Mouse (Mus musculus): Measurements from ENCODE around the gene Mettl7a2. TPM values are rescaled to one million over a fixed set of nuclear protein-coding genes. Genes with fewer than 3 reads are reported as not detected.

Mettl7a2 gene
- polyA plus RNA-seq, 1 experiment from 2014 or later, result not detected

- Histone ChIP-seq H3K4me3 (no peak overlapping the region), H3K9me3 (no peaks in the 10 kb centered on the region), H3K27ac (replicated peaks) (no peak overlapping the region), H3K27me3 (no peaks in the 10 kb centered on the region), H3K36me3 (no peaks in the 10 kb centered on the region), H3K9ac (no peak overlapping the region), H3K4me2 (no peak overlapping the region), H3K4me1 (replicated peaks) (no peaks in the 10 kb centered on the region)
- WGBS, result 96% methylated on average over 17 of the region's 17 CpGs
- no peak for ATAC-seq (ENCODE audit: low FRiP score, low read depth)
Measured at GRCm38 (mm10) chr15:100387544-100388223, 34.7 kb downstream of the Mettl7a2 start.

DNA sequence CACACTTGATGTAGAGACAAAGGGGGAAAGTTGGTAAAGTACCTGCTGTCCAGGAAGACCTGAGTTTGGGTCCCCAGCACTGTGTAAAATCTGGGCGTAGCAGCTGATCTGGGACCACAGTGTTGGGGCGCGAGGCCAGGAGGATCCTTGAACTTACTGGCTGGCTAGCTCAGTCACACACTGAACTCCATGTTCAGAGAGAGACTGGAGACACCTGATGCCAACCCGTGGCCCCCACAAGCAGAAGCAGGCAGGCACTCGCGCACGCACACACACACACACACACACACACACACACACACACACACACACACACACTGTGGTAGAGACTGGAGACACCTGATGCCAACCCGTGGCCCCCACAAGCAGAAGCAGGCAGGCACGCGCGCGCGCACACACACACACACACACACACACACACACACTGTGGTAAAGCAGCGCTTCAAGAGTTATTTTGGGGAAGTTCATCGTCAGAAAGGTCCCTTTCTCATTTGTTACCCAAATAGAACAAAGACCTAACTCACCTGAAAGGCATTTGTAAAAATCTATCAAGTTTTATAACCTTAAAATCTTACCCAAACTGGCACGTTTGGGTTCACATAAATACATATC lies 35.3 kb downstream of the Mettl7a2 start:
- no peaks in the 10 kb centered on the region for H3K4me1 ChIP-seq (replicated peaks)
- H3K4me3 ChIP-seq, result no peak overlapping the region
- ATAC-seq (ENCODE audit: low FRiP score, low read depth), result no peak
- H3K9me3 ChIP-seq, result no peaks in the 10 kb centered on the region
- H3K9ac ChIP-seq, result no peak overlapping the region
- WGBS, result 93% methylated on average over 16 of the region's 16 CpGs
- H3K36me3 ChIP-seq, result no peaks in the 10 kb centered on the region
- H3K27ac ChIP-seq (replicated peaks), result no peak overlapping the region
- H3K27me3 ChIP-seq, result no peaks in the 10 kb centered on the region
- no peak overlapping the region for H3K4me2 ChIP-seq

DNA sequence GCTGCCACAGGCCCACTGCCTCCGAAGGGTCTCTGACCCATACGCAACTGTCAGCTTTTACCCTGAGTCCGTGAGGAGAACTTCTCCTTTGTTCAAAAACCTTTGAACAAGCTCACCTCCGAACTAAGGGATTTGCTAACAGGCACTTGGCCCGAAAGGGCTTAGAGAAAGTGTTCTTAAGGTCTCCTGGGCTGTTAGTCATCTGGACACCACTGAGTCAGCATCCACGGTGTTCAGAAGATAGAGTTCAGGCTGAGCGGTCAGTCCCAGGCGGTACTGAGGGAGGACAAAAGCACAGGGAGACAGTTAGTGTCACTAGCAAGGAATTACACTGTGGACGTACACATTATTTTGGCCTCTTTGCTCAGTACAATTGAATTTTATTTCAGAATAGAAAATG lies 35.9 kb downstream of the Mettl7a2 start:
- Histone ChIP-seq H3K36me3 (peaks cover 5% of the 10 kb centered on the region), H3K27me3 (no peaks in the 10 kb centered on the region), H3K9me3 (no peaks in the 10 kb centered on the region), H3K4me2 (no peak overlapping the region), H3K4me1 (replicated peaks) (no peaks in the 10 kb centered on the region), H3K4me3 (no peak overlapping the region), H3K9ac (no peak overlapping the region), H3K27ac (replicated peaks) (no peak overlapping the region)
- 65% methylated on average over 9 of the region's 9 CpGs for WGBS
- ATAC-seq (ENCODE audit: low FRiP score, low read depth), result no peak

GRCm38 (mm10) chr15:100391066-100391465 lies 38.1 kb downstream of the Mettl7a2 start:
- Histone ChIP-seq H3K27ac (replicated peaks) (no peak overlapping the region), H3K9me3 (no peaks in the 10 kb centered on the region), H3K9ac (no peak overlapping the region), H3K4me2 (no peak overlapping the region), H3K4me1 (replicated peaks) (no peaks in the 10 kb centered on the region), H3K4me3 (no peak overlapping the region), H3K36me3 (peaks cover 23% of the 10 kb centered on the region), H3K27me3 (no peaks in the 10 kb centered on the region)
- 84% methylated on average over 7 of the region's 7 CpGs for WGBS
- no peak for ATAC-seq (ENCODE audit: low FRiP score, low read depth)

GRCm38 (mm10) chr15:100391599-100391998 lies 38.6 kb downstream of the Mettl7a2 start:
- Histone ChIP-seq H3K36me3 (peaks cover 28% of the 10 kb centered on the region), H3K27ac (replicated peaks) (no peak overlapping the region), H3K27me3 (no peaks in the 10 kb centered on the region), H3K9me3 (no peaks in the 10 kb centered on the region), H3K9ac (no peak overlapping the region), H3K4me1 (replicated peaks) (no peaks in the 10 kb centered on the region), H3K4me3 (no peak overlapping the region), H3K4me2 (no peak overlapping the region)
- 98% methylated on average over 7 of the region's 7 CpGs for WGBS
- ATAC-seq (ENCODE audit: low FRiP score, low read depth), result no peak

DNA sequence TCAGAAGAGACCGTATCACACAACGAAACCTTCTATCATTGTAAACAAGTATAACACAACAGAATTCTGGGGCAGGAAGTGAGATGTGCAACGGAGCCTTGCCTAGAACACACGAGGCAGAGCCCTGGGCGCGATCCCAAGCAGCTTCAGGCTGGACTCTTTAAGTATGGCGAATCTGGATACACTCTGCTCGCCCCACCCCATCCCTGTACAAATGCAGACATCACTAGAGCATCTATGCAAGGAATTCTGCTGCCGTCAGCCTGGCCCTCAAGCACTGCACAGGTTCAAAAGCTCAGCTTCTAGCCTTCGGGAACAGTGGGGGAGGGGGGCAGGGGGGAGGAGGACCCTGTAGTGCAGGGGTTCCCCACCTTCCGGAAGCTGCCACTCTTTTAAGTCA lies 40.0 kb downstream of the Mettl7a2 start:
- no peak for ATAC-seq (ENCODE audit: low FRiP score, low read depth)
- Histone ChIP-seq H3K27ac (replicated peaks) (no peak overlapping the region), H3K4me3 (no peak overlapping the region), H3K9ac (no peak overlapping the region), H3K27me3 (no peaks in the 10 kb centered on the region), H3K4me1 (replicated peaks) (no peaks in the 10 kb centered on the region), H3K9me3 (no peaks in the 10 kb centered on the region), H3K36me3 (peaks cover 42% of the 10 kb centered on the region), H3K4me2 (no peak overlapping the region)
- WGBS, result 86% methylated on average over 11 of the region's 11 CpGs

DNA sequence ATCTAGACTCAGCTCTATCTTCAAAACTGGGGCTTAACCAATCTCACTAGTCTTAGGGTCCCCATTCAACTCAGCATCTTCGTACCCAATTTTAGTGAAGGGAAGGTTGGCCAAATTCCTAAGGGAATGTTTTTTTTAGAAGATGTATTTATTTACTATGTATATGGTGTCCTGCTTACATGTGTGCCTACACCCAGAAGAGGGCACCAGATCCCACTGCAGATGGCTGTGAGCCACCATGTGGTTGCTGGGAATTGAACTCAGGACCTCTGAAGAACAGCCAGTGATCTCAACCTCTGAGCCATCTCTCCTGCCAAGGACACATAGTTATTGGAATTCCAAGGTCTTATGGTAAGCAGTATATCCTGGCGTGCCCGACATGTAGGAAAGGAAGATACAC lies 42.6 kb downstream of the Mettl7a2 start:
- no peak overlapping the region for H3K27ac ChIP-seq (replicated peaks)
- no peaks in the 10 kb centered on the region for H3K9me3 ChIP-seq
- H3K27me3 ChIP-seq, result no peaks in the 10 kb centered on the region
- H3K9ac ChIP-seq, result no peak overlapping the region
- ATAC-seq (ENCODE audit: low FRiP score, low read depth), result no peak
- H3K4me1 ChIP-seq (replicated peaks), result no peaks in the 10 kb centered on the region
- WGBS, result over 99% methylated on average over 3 of the region's 3 CpGs
- H3K4me3 ChIP-seq, result no peak overlapping the region
- H3K4me2 ChIP-seq, result no peak overlapping the region
- peaks cover 63% of the 10 kb centered on the region for H3K36me3 ChIP-seq

DNA sequence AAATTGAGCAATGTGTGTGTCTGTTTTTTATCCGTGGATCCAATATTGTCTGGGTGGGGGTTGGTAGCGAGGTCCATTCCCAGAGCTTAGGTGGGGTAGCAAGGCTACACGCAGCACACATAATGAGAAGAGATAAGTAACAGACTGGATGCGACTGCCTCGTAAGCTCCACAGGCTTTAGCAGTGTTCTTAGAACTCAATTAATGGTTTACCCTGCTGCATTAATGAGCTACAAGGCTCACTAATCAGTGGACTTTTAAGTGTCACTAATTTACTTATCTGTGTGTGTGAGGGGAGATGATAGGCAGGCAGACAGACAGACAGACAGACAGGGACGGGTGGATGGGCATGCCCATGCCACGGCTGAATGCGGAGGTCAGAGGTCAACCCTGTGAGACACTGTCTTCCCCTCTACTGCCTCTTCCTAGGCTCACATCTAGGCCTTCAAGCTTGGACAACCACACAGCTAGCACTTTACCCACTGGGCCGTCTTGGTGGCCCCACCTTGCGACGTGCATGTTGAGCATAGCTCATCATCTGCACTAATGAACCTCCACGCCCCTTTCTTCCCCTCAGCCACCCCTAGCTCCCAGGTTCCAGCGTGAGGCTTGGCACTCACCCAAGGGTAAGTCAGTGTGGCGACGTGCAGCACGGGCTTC lies 47.7 kb downstream of the Mettl7a2 start:
- Histone ChIP-seq H3K4me1 (replicated peaks) (no peaks in the 10 kb centered on the region), H3K36me3 (peaks cover 81% of the 10 kb centered on the region), H3K27ac (replicated peaks) (no peak overlapping the region), H3K4me2 (no peak overlapping the region), H3K9me3 (no peaks in the 10 kb centered on the region), H3K27me3 (no peaks in the 10 kb centered on the region), H3K4me3 (no peak overlapping the region), H3K9ac (no peak overlapping the region)
- no peak for ATAC-seq (ENCODE audit: low FRiP score, low read depth)
- 88% methylated on average over 16 of the region's 16 CpGs for WGBS

DNA sequence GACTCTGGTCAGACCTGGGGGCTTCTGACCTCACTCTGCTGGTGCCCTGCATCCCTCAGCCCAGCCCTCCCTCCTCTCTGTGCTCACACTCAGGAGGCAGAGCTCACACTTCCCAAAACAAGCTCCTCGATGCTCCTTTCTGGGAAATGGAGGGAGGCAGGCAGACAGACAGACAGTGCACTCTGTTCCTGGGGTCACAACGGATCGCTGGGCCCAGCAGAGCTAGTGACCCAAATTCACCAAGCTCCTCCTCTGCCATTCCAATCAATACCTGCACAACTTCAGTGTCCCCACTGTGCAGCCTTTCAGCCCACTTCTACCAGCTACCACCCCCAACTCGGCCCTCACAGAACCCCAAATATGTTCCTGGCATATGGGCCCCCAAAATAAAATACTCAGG lies 48.8 kb downstream of the Mettl7a2 start:
- ATAC-seq (ENCODE audit: low FRiP score, low read depth), result no peak
- WGBS, result 86% methylated on average over 4 of the region's 4 CpGs
- H3K4me1 ChIP-seq (replicated peaks), result no peaks in the 10 kb centered on the region
- H3K4me2 ChIP-seq, result no peak overlapping the region
- H3K36me3 ChIP-seq, result peaks cover 74% of the 10 kb centered on the region
- no peak overlapping the region for H3K27ac ChIP-seq (replicated peaks)
- no peaks in the 10 kb centered on the region for H3K27me3 ChIP-seq
- H3K4me3 ChIP-seq, result no peak overlapping the region
- no peak overlapping the region for H3K9ac ChIP-seq
- no peaks in the 10 kb centered on the region for H3K9me3 ChIP-seq

DNA sequence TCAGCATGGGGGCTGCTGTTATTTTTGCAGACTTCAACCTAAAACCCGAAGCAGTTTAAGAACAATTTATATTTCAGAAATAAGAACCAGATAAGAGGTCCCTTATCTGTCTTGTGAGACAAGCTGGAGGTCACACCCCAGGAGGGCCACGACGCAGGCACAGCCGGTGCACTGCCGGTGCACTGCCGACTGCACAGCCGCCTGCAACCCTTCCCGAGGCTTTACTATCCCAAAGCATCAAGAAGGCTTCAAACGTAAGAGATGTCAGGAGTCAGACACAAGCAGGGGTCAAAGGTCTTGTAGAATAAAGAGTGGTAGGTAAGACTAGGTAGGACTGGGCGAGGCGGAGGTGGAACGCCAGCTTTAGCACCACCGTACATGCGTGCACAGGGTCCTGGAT lies 49.3 kb downstream of the Mettl7a2 start:
- WGBS, result 94% methylated on average over 14 of the region's 14 CpGs
- no peak for ATAC-seq (ENCODE audit: low FRiP score, low read depth)
- Histone ChIP-seq H3K4me1 (replicated peaks) (no peaks in the 10 kb centered on the region), H3K27ac (replicated peaks) (no peak overlapping the region), H3K4me3 (no peak overlapping the region), H3K9ac (no peak overlapping the region), H3K27me3 (no peaks in the 10 kb centered on the region), H3K4me2 (no peak overlapping the region), H3K36me3 (peaks cover 73% of the 10 kb centered on the region), H3K9me3 (no peaks in the 10 kb centered on the region)

DNA sequence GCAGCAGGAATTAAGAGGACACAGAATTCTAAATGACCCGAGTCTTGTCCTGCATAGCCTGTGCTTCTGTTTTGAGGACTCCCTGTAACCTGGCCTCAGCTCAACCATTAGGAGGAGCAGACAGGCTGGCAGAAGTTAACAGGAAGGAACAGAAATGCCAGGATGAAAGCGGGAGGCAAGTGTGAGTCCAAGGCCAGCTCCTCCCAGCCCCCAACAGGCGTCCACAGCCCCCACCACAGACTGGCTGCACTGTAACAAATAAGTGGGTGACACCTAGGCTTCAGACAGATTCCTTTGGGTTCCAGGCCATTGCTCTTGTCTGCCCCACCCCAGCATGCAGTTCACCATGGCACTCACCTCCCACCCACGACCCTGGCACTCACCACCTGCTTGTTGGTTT lies 49.8 kb downstream of the Mettl7a2 start:
- H3K27me3 ChIP-seq, result no peaks in the 10 kb centered on the region
- H3K4me2 ChIP-seq, result no peak overlapping the region
- ATAC-seq (ENCODE audit: low FRiP score, low read depth), result no peak
- H3K9me3 ChIP-seq, result no peaks in the 10 kb centered on the region
- 89% methylated on average over 4 of the region's 4 CpGs for WGBS
- H3K27ac ChIP-seq (replicated peaks), result no peak overlapping the region
- no peaks in the 10 kb centered on the region for H3K4me1 ChIP-seq (replicated peaks)
- peaks cover 73% of the 10 kb centered on the region for H3K36me3 ChIP-seq
- no peak overlapping the region for H3K9ac ChIP-seq
- H3K4me3 ChIP-seq, result no peak overlapping the region

GRCm38 (mm10) chr15:100403318-100404000 lies 50.5 kb downstream of the Mettl7a2 start:
- no peak for ATAC-seq (ENCODE audit: low FRiP score, low read depth)
- Histone ChIP-seq H3K36me3 (peaks cover 72% of the 10 kb centered on the region), H3K4me3 (no peak overlapping the region), H3K9me3 (no peaks in the 10 kb centered on the region), H3K9ac (no peak overlapping the region), H3K4me1 (replicated peaks) (no peaks in the 10 kb centered on the region), H3K27ac (replicated peaks) (no peak overlapping the region), H3K4me2 (no peak overlapping the region), H3K27me3 (no peaks in the 10 kb centered on the region)
- WGBS, result 93% methylated on average over 16 of the region's 16 CpGs

Data from hindbrain, embryonic 15.5 days (tissue).